Mouse (Mus musculus) thymus, postnatal 14 days (tissue): ENCODE measurements around the gene Mllt3.
A peak's percentile ranks its signal among the peaks of the same experiment; 100 is the strongest.

Experiments
- DNase-seq: peaks from one replicate; pipeline ENCODE4 v3.0.0; 2021

The Mllt3 gene

DNA sequence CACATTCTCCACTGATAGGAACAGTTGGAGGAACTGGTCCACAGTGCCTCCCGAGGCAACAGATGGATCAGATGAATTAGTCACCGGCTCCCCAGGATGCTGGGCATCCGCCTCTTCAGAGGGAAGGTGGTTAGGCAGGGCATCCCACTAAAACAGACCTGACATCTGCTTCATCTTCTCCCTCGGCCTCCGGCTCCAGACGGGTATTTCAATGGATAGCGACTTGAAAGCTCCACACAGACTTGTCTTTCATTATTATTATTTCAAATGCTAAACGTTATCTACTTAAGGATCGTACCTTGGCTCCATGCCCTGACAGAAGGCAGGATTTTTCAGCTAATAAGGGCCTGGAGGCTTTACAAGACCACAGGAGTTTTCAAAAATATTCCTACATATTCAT lies 214.0 kb downstream of the Mllt3 start:
- DNase-seq: no peak

DNA sequence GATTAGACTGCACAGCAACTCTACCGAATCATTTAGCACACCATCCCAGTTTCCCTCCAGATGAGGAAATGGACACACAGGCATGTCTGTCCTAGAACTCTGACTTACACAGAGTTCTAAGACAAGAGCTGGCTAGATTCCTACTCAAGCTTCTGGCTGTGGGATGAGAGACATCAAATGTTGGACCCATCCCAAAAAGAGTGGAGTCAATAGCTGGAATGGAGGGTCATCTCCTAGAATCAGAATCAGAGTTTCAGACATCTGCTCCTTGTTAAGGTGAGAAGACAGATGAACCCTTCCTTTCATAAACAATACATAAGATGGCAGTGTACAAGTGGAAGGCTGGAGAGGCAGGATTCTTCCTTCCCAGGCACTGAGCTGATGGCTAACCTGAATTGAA lies 214.9 kb downstream of the Mllt3 start:
- no peak for DNase-seq

DNA sequence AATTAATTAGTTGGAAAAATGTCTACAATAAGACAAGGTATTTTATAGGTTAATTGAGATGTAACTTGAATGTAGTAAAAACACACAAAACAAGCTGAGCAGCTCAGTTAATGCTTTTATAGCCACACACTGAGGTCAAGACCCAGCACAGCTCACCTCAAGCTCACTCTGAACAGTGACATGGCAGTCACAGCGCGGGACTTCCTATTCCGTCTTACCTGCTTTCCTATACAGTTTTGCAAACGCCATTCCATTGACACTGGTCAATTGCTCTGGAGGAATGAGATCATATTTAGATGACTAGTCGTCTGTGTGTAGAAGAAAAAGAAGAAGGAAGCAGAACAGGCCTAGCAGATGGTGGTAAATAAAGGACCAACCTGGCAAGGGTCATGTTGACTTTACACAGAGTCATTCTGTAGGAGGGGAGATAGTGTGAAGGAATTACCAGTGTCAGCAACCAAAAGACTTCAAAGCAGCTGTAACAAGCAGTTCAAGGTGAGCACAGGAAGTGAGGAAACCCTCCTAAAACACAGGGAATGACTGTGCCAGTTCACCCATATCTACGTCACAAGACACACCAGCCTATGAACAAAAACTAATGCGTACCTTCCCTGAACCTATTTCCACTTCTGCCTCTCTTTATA lies 217.6 kb downstream of the Mllt3 start:
- DNase-seq: no peak

DNA sequence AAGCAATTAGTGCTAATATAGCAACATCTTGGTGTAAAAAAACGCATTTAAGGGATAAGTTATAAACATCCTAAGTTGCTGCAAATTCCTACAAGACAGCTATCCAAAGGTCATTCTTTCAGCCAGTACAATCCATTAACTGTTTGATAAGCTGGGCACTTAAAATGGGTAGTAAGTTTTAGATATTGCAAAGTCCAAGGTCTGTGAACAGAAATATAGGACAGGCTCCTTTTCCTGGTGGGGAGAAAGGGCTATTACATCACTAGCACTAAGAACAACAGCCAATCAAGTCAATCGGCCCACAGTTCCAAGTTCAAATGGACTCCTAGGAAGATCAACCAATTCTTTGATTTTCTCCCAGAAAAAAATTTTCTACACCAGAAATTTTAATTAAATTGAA lies 221.3 kb downstream of the Mllt3 start:
- DNase-seq: no peak

DNA sequence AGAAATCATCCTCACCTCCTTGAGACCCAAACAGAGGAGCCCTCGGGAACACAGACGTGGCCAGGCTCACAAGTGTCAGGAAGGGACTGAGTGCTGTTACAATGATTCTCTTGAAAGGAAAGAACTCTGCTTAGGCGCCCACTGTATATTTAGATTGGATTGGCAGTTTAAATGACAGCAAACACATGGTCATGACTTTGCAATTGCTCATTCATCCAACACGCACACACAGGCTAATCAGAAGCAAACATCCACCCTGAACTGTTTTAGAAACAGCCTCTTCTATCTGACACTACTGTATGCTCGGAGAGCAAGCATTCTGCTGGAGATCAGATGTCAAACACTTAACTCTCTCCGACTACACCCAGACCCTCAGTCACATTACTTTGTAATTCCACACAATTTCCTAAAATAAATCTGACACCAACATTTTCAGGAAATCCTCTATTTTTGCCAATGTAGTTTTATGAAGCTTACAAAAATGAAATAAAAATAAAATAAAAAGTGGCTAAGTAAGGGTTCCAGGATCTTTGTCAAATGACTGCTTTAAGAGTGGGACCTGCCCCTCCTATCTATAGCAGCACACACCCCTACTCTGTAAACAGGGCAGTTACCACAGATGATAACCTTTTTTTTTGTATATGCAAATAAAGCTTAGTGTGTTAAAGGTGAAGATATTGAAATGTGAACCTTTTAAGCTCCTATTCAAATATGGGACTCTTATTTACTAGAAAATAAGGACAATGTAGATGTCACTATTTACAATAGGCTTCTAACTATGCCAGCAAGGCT lies 226.8 kb downstream of the Mllt3 start:
- DNase-seq: no peak

DNA sequence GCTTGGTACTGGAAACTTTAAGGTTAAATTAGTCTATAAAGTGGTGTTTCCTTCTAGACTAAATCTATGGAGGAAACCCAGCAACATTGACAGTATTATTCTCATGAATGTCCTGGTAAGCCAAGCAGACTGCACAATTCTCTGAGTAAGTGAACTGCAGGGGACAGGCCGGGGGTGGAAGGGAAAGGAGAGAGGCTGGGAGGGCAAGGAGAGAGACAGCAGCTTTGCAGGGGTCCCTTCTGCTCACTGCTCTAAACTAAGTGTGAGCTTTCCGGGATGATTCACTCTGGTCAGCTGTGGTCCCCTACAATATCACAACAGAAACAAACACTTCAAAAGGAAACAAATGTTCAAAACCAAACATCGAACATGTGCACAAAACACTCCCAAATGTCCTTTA lies 228.6 kb downstream of the Mllt3 start:
- DNase-seq: no peak

DNA sequence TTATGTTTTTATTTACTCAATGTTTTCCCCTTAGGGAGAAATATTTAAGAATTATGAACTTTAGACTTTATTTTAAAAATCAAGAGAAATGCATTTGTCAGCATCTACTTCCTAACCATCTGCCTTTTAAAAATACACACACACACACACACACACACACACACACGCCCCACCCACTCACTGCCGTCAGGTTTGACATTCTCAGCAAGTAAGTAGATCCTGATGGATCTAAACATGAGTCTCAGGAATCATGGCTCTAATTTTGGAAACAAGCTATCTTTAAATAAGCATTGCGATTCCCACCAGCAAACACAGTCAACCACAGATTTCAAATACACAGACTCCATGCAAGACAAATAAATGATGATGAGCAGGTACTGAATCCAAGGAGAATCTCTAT lies 229.9 kb downstream of the Mllt3 start:
- no peak for DNase-seq

DNA sequence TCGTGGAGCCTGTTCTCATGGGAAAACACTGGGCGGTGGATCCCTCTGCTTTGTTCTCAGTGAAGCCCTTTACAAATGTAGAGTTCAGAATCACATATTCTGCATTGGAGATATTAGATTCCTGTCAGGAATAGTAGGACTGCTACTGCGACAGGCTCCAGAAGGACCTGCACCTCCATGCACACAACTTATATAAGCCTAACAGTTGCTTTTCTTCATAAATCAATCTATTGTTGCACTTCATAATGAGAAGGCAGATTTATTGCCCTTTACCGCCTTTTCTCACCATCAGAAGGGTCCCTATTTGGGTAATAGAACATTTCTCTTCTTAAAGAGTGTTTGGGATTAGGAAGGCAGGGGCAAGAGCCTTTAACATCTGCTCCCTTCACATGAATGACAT lies 231.0 kb downstream of the Mllt3 start:
- DNase-seq: no peak

DNA sequence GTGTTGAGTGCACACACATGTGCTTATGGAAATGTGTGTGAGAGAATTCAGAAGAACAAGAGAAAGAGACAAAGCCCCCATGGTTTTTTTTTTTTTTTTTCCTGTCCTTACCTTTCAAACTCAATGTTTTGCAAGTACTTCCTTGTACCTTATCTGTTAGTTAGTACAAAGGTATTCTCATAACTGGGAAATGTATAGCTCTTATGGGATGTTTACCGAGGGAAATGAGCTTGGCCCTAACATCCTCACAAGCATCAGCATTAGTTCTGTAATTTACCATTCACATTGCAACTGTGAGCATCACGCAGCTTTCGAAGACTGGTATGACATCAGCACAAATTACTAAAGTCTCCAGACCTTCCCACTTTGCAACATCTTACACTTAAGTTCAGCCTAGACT lies 231.8 kb downstream of the Mllt3 start:
- DNase-seq: no peak

DNA sequence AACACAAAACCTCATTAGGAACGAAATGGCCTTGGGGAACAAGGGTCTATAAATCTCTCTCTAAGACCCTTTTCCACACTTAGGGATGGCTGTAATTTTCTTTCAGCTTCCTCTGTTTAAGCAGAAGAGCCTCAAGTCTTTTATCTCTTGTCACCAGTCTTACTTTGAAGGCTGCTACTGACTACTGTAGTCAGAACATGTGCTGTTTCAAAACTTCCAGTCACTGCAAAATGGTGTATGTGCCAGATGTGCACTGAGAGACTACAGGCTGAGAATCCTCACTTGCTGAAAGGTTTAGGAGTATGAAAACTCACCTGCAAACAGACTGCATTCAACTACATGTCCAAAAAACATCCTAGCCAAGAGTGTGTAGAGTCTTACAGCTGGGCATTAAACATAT lies 232.9 kb downstream of the Mllt3 start:
- DNase-seq: no peak

DNA sequence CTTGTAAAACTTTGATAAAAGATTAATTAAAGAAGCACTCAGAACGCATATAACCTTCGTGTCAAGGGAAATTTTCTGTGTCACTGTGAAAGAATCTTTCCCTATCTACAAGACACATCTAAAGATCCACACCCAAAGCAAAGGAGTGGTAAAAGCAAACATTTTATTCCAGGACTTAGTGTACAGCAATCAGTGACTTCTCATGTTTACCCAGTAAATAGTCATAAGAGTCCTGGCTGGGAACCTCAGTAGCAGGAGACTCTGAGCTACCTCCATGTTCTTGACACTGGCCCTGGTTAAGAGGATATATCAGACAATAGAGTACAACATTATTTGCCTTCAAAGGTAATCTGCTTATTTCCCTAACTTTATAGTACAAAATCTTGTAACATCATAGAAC lies 233.7 kb downstream of the Mllt3 start:
- DNase-seq: no peak

DNA sequence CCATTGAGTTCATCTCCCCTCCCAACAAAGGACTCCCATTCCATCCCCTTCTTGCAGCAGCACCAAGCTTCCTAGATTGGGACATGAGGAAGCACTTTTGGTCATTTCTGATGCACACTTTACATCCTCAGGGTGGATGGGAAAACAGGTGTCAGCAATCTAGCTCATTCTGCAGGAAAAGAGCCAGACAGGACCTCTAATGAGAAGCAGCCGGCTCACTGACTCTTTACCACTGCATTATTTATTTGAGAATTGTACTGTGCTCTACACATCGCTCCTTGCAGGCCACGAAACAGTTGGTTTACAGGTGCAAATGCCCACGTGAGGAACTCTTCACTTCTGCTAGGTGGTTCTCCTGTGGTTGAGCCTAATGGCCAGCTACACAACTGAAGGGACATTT lies 237.9 kb downstream of the Mllt3 start:
- DNase-seq: no peak

DNA sequence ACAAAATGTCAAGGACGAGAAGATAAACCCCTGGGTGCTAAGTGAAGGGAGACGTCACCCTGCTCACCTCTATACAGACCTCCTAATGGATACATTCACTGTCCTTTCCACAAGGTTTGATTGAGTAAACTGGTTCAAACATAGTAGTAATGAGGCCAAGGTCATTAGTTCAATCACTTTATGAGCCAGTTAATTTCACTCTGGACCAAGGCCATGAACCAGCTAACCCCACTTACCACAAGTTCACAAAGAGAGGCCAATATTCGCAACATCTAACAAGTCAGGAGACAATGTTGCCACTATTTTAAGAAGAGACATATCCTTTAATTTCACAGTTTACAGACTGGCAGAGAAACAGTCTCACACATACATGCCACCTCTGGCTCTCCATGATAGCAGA lies 238.9 kb downstream of the Mllt3 start:
- DNase-seq: no peak

DNA sequence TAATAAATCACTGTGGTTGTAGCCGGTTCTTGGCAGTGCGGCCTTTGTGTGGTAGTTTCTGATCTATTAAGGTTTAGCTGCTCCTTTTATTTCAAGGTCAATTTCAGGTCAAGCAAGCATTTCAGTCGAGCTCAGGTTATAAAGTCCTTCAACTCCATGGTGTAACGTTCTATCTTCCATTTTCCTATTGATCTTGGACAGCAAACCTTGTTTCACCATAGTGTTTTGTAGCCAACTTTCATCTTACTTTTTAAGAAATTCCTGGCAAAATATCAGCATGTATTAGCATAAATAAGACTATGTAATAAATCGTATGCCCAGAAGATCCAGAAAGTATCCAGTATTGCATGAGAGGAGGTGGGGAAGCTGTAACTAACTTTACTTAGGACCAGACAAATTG lies 240.7 kb downstream of the Mllt3 start:
- DNase-seq: no peak

DNA sequence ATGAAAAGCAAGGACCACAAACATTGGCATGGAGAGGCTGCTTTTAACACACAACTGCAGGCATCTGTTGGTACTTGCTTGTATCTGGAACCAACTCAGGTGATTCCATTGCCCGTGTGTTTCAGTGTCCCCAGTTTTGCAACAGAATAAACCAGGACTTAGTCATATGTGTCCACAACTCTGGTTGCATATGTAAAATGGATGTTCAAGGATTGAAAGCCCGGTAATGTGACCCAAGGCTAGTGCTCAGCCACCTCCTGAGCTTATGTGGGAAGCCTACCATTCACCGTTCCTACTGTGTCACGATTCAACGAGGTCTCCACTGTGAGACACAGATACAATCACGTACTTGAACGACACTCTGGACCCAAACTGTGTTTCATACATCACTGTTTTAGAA lies 243.7 kb downstream of the Mllt3 start:
- no peak for DNase-seq

DNA sequence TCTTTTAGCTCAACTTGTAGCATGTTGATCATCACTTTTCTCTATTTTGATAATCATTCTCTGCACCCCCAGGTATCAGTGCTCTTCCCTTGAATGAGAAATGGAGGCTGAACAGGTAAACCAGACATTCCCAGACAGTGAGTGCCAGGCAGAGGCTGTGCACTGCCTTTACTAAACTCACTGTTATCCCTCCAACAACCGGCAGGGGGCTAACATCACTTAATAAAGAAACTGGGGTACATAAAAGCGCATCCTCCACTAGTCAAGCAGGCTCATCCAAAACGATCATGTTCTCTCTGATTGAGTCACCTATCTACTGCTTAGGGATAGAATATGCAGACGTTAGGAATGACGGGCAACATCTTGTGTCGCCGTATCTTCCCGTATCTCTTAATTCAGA lies 244.5 kb downstream of the Mllt3 start:
- DNase-seq: peak; percentile 69

DNA sequence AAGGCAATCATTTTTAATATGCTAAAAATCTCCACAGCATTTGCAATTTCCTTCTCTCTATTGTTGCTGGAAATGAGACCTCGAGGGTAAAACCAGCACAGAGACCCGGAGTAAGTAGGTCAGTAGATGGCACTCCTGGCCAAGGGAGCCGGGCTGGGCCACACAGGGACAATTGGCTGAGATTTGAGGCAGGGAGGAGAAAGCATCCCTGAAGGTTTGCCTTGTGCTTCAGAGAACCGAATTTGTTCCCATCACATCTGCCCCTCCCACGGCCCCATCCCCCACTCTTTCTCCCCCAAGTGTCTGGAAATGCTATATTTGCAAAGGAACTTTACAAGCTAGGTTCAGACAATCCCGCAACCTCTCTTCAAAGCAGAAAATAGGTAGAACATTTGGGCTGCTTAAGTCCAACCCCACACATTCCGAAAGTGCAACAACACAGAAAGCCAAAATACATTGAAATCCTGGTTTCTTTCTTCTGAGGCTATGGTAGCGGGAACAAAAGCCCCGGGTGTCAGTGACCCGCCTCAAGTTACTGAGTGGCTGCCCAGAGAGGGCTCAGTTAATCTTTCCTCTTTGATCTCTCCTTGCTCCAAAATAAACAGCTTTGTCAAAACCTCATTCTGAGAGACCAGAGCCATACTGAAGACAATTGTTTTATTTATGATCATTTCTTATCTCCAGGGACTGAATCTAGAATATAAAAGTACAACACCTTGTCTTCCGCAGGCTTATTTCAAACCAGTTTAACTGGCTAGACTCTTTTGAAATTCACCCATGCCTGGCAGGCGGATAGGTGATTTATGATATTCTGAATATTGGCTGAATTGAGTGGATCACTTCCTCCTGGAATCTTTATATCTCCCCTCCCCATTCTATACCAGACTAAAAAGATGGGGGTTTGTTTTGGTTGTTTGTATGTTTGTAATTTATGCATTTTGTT lies 247.8 kb downstream of the Mllt3 start:
- peak; percentile 5 for DNase-seq

DNA sequence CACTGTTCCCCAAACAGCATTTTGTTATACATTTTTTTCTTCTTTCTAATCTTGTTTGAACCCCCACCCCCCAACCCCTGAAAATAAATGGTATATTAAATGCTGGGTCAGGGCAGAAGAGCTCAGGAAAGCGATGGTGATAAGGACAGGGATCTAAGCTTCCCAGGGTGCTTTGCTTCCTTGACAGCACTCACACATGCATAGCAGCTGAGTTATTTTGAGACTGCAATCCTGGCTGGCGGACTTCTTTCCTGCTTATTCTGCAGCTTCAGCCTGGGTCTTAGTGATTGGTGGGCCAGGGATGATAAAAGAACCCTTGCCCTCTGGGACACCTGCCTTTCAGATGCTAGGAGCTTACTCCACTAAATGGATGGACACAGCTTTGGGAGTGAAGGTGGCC lies 249.4 kb downstream of the Mllt3 start:
- no peak for DNase-seq

DNA sequence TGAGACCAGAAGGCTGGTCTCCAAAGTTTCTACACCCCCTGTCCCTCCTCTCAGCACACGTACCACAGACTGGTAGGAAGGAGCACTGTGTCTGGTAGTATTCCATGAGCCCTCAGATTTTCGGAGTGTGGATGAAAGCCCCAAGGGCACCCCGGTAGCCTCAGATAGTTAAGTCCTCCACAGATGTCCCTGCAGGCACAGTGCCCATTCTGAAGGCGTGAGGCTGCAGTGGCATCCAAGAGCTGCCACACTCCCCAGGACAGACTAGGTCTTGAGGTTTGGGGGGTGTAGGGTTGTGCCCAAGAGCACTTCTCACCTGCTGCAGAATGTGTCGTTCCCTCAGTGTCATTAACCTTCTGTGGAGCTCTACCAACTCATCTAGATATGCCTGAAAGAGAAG lies 251.2 kb downstream of the Mllt3 start:
- DNase-seq: no peak

DNA sequence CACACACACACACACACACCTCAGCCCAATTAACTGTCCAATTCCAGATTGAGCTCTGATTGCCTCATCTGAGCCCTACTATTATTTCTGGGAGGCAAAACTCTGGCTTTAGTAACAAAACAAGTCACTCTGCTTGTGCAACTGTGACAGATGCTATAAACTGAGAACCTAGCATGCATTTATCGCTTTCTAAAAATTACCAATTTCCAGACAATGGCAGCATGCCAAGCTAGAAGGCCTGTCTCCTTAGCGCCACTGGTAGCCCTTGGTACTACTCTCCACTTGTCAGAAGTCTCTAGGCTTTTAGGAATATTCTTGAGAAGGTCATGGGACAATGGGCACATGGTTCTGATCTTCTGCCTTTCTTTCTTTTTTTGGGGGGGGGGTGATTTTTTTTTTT lies 257.4 kb downstream of the Mllt3 start:
- DNase-seq: no peak

DNA sequence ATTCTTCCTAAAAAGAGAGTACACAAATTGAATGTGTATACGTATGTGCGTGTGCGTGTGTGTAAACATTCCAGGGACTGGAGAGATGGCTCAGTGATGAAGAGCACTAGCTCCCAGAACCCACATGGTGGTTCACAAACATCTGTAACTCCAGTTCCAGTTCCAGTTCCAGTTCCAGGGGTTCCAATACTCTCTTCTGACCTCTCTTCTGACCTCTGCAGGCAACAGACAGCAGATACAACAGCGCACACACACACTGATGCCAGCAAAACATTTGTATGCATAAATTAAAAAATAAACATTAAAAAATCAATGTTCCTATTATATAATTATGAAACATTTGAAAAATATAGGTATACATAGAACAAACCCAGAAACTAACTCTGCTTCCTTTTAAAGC lies 258.6 kb downstream of the Mllt3 start:
- DNase-seq: no peak

DNA sequence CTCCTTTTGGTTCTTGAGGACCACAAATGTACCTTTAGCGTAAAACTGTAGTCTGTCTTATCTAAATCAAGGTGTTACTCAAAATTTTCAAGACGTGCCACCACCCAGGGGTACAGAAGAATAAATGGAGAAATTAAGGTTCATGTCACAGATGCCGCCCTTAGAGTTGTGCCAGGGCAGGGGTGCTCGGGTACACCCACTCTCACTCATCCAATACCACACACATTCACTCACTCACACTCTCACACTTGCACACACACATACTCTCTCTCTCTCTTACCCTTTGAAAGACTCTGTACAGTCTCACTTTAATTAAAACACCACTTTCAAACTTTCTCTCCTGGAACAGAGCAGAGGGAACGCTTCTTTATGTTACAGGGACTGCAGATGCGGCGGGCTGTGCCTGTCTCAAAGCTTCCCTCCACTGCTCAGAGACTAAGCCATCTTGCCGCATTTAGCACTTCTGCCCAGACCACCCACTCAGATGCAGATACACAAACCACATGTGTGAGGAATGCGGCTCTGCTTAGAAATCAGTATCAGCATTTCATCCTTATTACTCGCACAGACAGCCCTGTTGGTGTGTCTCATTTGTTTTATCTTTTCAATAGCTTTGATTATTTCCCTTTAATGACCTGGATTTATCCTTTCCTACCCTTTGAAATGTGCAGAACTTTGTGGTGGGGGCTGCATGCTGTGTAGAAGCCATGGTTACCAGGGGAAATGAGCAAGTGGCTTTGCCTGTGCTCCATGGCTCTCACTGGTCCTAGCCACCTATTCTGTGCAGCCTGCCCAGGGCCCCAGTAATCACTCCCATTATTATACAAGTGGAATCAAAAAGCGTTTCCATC lies 265.2 kb downstream of the Mllt3 start:
- no peak for DNase-seq

DNA sequence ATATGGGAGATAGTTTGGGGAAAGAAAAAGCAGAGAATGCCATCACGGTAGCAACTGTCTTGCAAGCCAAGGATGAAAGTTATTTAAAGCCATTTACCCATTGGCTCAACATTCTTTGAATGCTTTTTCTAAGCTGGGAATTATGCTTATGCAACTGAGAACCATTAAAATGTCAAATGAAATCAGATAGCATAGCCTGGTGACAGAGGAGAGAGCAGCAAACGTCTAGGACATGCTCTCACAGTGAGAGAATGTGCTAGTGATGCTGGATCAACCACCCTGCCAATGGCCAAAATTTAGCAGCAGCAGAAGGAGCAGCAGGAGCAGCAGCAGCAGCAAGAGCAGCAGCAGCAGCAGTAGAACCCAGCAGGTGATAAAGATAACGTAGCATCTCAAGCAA lies 267.4 kb downstream of the Mllt3 start:
- DNase-seq: no peak
